Mouse (Mus musculus): ENCODE data around the gene Il17f. TPM values are rescaled to one million over a fixed set of nuclear protein-coding genes. Genes with fewer than 3 reads are reported as not detected.

Gene Il17f
- polyA plus RNA-seq (2014; fragmentation: Illumina TruSeq; extraction: RNeasy Lipid Tissue Mini Kit (QIAGEN cat#74804); ENCODE audit: low read depth, low replicate concordance) = not detected

GRCm38 (mm10) chr1:20790517-20790916 lies at the start of gene Il17f:
TSS of gene Il17f (minus strand) at chr1:20790617.

GRCm38 (mm10) chr1:20819771-20820605 lies 29.6 kb upstream of the Il17f start, which contains the start of gene Mcm3:
TSS of gene Mcm3 (minus strand) at chr1:20820312.

GRCm38 (mm10) chr1:20730903-20731302 lies 59.5 kb downstream of the Il17f start, which contains the start of gene Il17a:
TSS of gene Il17a (plus strand) at chr1:20730905.

Other genes with a start within 250 kb of the Il17f start
- 4.5 TPM for gene Pkhd1, start 172.6 kb downstream of the Il17f start, polyA plus RNA-seq (2014; fragmentation: Illumina TruSeq; extraction: RNeasy Lipid Tissue Mini Kit (QIAGEN cat#74804); ENCODE audit: low read depth, low replicate concordance)
- not detected for gene Il17a, start 59.7 kb downstream of the Il17f start, polyA plus RNA-seq (2014; fragmentation: Illumina TruSeq; extraction: RNeasy Lipid Tissue Mini Kit (QIAGEN cat#74804); ENCODE audit: low read depth, low replicate concordance)
- gene Mcm3, start 29.7 kb upstream of the Il17f start, polyA plus RNA-seq (2014; fragmentation: Illumina TruSeq; extraction: RNeasy Lipid Tissue Mini Kit (QIAGEN cat#74804); ENCODE audit: low read depth, low replicate concordance) = 8.5 TPM
- 1.3 TPM for gene Paqr8, start 100.0 kb upstream of the Il17f start, polyA plus RNA-seq (2014; fragmentation: Illumina TruSeq; extraction: RNeasy Lipid Tissue Mini Kit (QIAGEN cat#74804); ENCODE audit: low read depth, low replicate concordance)
- gene Efhc1, start 161.0 kb upstream of the Il17f start, polyA plus RNA-seq (2014; fragmentation: Illumina TruSeq; extraction: RNeasy Lipid Tissue Mini Kit (QIAGEN cat#74804); ENCODE audit: low read depth, low replicate concordance) = 9.4 TPM